Mouse (Mus musculus): Measurements from ENCODE around the gene Tnfsf15.

Tnfsf15 gene

GRCm38 (mm10) chr4:63683716-63684115 is 61.2 kb downstream of the Tnfsf15 start:
- DNase-seq: no peak

DNA sequence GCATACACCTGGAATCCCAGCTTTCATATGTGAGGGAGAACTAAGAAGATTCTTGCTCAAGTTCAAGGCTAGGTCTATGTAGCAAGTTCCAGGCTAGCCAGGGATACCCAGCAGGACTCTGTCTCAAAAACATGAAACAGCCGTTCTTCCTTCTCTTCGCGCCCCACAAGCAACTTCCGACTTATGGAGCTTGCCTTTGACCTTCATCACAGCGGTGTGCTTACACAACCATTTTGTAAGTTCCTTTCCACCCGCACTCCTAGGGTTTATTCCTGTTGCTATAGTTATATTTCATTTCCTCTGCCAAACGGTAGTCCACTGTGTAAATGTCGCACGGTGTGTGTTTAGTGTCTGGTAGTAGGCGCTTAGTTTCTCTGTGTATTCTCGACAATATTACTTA is 61.9 kb downstream of the Tnfsf15 start:
- DNase-seq: no peak

- no peak for DNase-seq
Measured at GRCm38 (mm10) chr4:63682441-63682840, 62.5 kb downstream of the Tnfsf15 start.

GRCm38 (mm10) chr4:63681557-63681956 is 63.4 kb downstream of the Tnfsf15 start:
- DNase-seq: no peak
